Mouse (Mus musculus) testis, adult 2 months (tissue): ENCODE results near the gene Med7. TPM values are rescaled to one million over a fixed set of nuclear protein-coding genes. Genes with fewer than 3 reads are reported as not detected.

Experiments used
- H3K27ac ChIP-seq: fragments of 200-500 bp; 2 replicates; pipeline ENCODE4 v1.5.1; 2012; ENCODE audit warnings: low read depth, low read length; ENCODE audit not compliant: control insufficient read depth, insufficient read depth
- H3K27me3 ChIP-seq: fragments of 200-500 bp; 2 replicates; pipeline ENCODE4 v1.6.1; 2012; ENCODE audit warnings: mild to moderate bottlenecking, low read length, moderate library complexity; ENCODE audit not compliant: control insufficient read depth, insufficient read depth
- H3K36me3 ChIP-seq: fragments of 200-500 bp; 2 replicates; pipeline ENCODE4 v1.6.1; 2012; ENCODE audit warnings: mild to moderate bottlenecking, low read length; ENCODE audit not compliant: control insufficient read depth, insufficient read depth
- H3K4me1 ChIP-seq: fragments of 200-500 bp; 2 replicates; pipeline ENCODE4 v1.6.1; 2012; ENCODE audit warnings: low read length; ENCODE audit not compliant: control insufficient read depth, insufficient read depth
- H3K4me3 ChIP-seq: fragments of 200-500 bp; 2 replicates; pipeline ENCODE4 v1.5.1; 2012; ENCODE audit warnings: low read depth, mild to moderate bottlenecking, low read length, moderate library complexity, mixed read lengths; ENCODE audit not compliant: control insufficient read depth
- CTCF ChIP-seq: fragments of 200-500 bp; IDR thresholded peaks from 2 replicates; pipeline ENCODE4 v1.5.1; 2012; ENCODE audit warnings: low read depth, mild to moderate bottlenecking, inconsistent platforms, low read length, moderate library complexity; ENCODE audit not compliant: control insufficient read depth, insufficient read depth, insufficient replicate concordance
- POLR2A ChIP-seq: fragments of 200-500 bp; IDR thresholded peaks from 2 replicates; pipeline ENCODE4 v1.6.1; 2012; ENCODE audit warnings: low read depth, mild to moderate bottlenecking, inconsistent platforms, low read length, moderate library complexity; ENCODE audit not compliant: control insufficient read depth
- polyA plus RNA-seq: library from polyadenylated mRNA; depleted of rRNA; stranded (reverse); fragments of >200 nt; gene quantifications from 2 replicates; pipeline ENCODE4 v1.2.3, GENCODE M21; 2012; rRNA removed

Med7 gene
- polyA plus RNA-seq, 1 experiment = 36.7 TPM

- no peak overlapping the region for H3K27ac ChIP-seq
- no peaks in the 10 kb centered on the region for H3K4me1 ChIP-seq
- H3K4me3 ChIP-seq = no peak overlapping the region
- H3K27me3 ChIP-seq = no peaks in the 10 kb centered on the region
- H3K36me3 ChIP-seq = no peaks in the 10 kb centered on the region
- TF ChIP-seq CTCF (no peak), POLR2A (no peak)
Observed at GRCm38 (mm10) chr11:46466878-46467277, 30.2 kb downstream of the Med7 start.

DNA sequence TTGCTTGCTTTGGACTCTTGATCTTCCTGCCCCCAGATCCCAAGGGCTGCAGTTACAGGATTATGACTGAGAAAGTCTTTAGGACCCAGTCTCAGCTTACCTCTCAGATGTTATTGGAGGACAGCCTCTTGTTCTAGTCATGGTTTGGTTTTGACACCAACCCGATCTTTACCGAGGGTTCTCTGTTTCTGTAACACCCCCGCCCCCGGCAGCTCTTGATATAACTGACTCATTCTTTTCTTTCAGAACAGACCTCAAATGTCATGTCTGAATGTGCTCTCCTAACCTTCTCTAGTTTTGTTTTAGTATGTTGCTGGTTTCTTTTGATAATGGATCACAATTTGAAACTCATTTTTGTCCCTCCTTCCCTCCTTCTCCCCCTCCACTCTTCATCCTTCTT, 37.5 kb downstream of the Med7 start:
- no peaks in the 10 kb centered on the region for H3K36me3 ChIP-seq
- no peak for TF ChIP-seq CTCF
- TF ChIP-seq POLR2A = no peak
- no peak overlapping the region for H3K4me3 ChIP-seq
- no peak overlapping the region for H3K27ac ChIP-seq
- H3K4me1 ChIP-seq = no peaks in the 10 kb centered on the region
- H3K27me3 ChIP-seq = no peaks in the 10 kb centered on the region

DNA sequence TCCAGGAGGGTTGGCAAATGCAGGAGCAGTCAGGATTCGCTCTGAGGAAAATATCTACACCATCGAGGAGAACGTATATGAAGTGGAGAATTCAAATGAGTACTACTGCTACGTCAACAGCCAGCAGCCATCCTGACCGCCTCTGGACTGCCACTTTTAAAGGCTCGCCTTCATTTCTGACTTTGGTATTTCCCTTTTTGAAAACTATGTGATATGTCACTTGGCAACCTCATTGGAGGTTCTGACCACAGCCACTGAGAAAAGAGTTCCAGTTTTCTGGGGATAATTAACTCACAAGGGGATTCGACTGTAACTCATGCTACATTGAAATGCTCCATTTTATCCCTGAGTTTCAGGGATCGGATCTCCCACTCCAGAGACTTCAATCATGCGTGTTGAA, 42.6 kb downstream of the Med7 start:
- TF ChIP-seq POLR2A (no peak), CTCF (no peak)
- Histone ChIP-seq H3K27me3 (no peaks in the 10 kb centered on the region), H3K4me1 (no peaks in the 10 kb centered on the region; the same call in 1 of the 2 replicates), H3K27ac (no peak overlapping the region), H3K36me3 (no peaks in the 10 kb centered on the region), H3K4me3 (no peak overlapping the region)

GRCm38 (mm10) chr11:46480517-46480916, 43.8 kb downstream of the Med7 start:
- no peak overlapping the region for H3K4me3 ChIP-seq
- TF ChIP-seq POLR2A = no peak
- TF ChIP-seq CTCF = no peak

DNA sequence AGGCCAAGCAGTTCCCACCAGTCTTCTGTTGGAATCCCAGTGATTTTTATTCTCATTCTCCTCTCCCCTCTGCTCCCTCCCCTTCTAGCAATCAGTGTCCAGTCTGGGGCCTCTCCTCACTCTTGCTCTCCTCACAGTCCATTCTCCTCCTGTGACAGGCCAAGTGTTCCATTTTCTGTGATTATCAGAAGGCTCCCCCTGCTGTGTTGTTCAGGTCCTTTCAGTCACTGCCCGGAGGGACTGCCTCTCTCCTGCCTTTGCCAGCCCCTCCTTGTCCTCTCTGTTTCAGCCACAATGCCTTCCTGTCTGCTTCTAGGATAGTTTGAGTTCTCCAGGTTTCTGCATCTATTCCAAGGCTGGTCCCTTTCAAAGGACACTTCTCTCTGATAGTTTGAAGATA, 51.5 kb downstream of the Med7 start:
- Histone ChIP-seq H3K36me3 (no peaks in the 10 kb centered on the region), H3K27ac (no peak overlapping the region), H3K4me1 (no peaks in the 10 kb centered on the region; the same call in 1 of the 2 replicates), H3K27me3 (no peaks in the 10 kb centered on the region), H3K4me3 (no peak overlapping the region)
- TF ChIP-seq POLR2A = no peak
- no peak for TF ChIP-seq CTCF

More at GRCm38 (mm10) chr11:46480517-46480916, 43.8 kb downstream of the Med7 start:
- no peaks in the 10 kb centered on the region for H3K27me3 ChIP-seq
- no peaks in the 10 kb centered on the region; the same call in 1 of the 2 replicates for H3K4me1 ChIP-seq
- no peak overlapping the region for H3K27ac ChIP-seq
- H3K36me3 ChIP-seq = no peaks in the 10 kb centered on the region

DNA sequence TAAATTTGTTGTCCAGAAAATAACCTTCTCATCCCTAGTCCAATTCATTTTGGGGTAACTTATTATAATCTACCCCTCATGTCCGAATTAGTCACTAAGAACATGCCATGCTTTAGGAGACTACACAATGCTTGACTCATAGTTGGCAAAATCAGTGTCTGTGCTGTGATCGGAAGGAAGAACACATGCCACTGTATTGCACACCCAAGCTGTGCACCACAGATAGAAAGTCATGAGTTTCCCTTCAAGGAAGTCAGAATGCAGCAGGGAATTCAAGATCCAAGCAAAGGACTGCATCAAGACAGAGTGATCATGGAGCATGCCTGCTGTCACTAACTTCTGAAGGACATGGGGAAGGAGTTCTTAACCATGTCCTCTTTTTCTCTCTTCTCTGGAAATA, 51.9 kb downstream of the Med7 start:
- Histone ChIP-seq H3K27me3 (no peaks in the 10 kb centered on the region), H3K27ac (no peak overlapping the region), H3K4me1 (no peaks in the 10 kb centered on the region; the same call in 1 of the 2 replicates), H3K4me3 (no peak overlapping the region), H3K36me3 (no peaks in the 10 kb centered on the region)
- TF ChIP-seq POLR2A (no peak), CTCF (no peak)

Other genes starting within 250 kb of the Med7 start
- 0.44 and 0.53 TPM in 2 replicates for gene Fndc9, start 201.4 kb upstream of the Med7 start, polyA plus RNA-seq
- gene Cyfip2, start 124.1 kb upstream of the Med7 start, polyA plus RNA-seq = 1.6 TPM in 2 replicates
- 0.02 TPM in 2 replicates for gene Itk, start 47.4 kb upstream of the Med7 start, polyA plus RNA-seq
- 203 and 207 TPM in 2 replicates for gene Fam71b, start 40.4 kb upstream of the Med7 start, polyA plus RNA-seq
- 0.06 and 0.12 TPM in 2 replicates for gene Havcr2, start 18.0 kb downstream of the Med7 start, polyA plus RNA-seq
- not detected in 2 replicates for gene Gm12169, start 87.3 kb downstream of the Med7 start, polyA plus RNA-seq
- not detected in 2 replicates for gene BC053393, start 134.6 kb downstream of the Med7 start, polyA plus RNA-seq
- gene Dppa1, start 192.3 kb downstream of the Med7 start, polyA plus RNA-seq = not detected in 2 replicates